Mouse (Mus musculus): ENCODE data around the gene Fzd4.

DNA sequence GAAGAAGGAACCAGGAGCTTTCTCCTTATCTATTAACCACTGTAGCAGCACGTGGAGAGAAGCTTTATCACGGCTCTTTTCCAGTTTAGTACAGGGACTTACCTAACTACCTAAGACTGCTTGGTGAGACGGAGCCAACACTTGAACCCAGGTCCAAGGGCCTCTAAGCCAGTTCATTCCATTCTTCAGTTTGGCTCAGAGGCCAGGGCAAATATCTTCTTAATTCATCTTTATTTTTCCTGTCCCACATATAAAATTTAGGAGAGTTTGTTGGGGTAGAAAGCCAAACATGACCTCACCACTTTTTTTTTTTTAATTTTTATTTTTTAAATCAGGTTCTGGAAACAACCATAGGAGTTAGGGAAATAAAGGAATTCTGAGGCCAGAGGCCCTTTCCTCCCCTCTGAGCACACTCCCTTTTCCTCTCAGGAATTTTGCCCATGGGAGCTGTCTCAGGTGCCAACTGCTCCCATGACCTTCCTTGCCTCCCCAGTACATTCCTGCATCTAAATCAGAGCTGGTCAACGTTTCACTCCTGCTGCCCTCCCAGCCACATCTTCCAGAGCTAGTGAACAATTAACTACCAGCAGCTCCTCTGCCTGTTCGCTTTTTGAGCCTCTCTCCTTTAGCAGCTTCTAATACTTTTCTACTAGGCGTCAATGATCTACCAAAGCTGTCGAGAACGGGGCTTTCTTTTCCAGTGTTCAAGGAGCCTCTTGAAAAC lies 29.9 kb downstream of the Fzd4 start:
- TF ChIP-seq POLR2A (IDR thresholded peaks at IDR 0.05; ENCODE audit: insufficient read depth, low read length) (no peak), CTCF (IDR thresholded peaks at IDR 0.05; ENCODE audit: low read depth, low read length) (no peak)
